Mouse (Mus musculus) T-helper 1 cell (primary cell): ENCODE measurements at regions not wholly inside any gene's neighbourhood (a gene's known extent, or its start where the extent isn't known, plus 50 kb on each side); places are given as distances from the start of the nearest gene placed in this dataset.

Experiments
- in situ Hi-C: fragments of 300-600 bp; cut with MboI, MseI; formaldehyde crosslinking; loops from one replicate; pipeline ENCODE4 v1.15.1; 2025; ENCODE audit warnings: high pct_unique_total_duplicates

GRCm38 (mm10) chr11:114439314-114439713 is 229.0 kb upstream of the Rpl38 start:
- in situ Hi-C loops = no loop called here

GRCm38 (mm10) chr11:114435788-114436187 is 232.5 kb upstream of the Rpl38 start:
- in situ Hi-C loops = no loop called here

GRCm38 (mm10) chr11:114433561-114433960 is 234.8 kb upstream of the Rpl38 start:
- in situ Hi-C loops = no loop called here

- in situ Hi-C loops = no loop called here
Measured at GRCm38 (mm10) chr11:114425447-114425846, 242.9 kb upstream of the Rpl38 start.

- in situ Hi-C loops = no loop called here
Measured at GRCm38 (mm10) chr11:114423322-114423721, 245.0 kb upstream of the Rpl38 start.

GRCm38 (mm10) chr11:114419002-114419401 is 249.3 kb upstream of the Rpl38 start:
- in situ Hi-C loops = no loop called here

- in situ Hi-C loops = no loop called here
Measured at GRCm38 (mm10) chr11:114416168-114416567, 252.2 kb upstream of the Rpl38 start.

- in situ Hi-C loops = loop anchor here (10.0 kb wide), 1 partner anchor 550 kb away; no protein-coding TSS in a partner anchor
Measured at GRCm38 (mm10) chr11:114404401-114404800, 263.9 kb upstream of the Rpl38 start.

GRCm38 (mm10) chr11:114402556-114403320 is 265.6 kb upstream of the Rpl38 start:
- in situ Hi-C loops = loop anchor here (10.0 kb wide), 1 partner anchor 552 kb away; no protein-coding TSS in a partner anchor

GRCm38 (mm10) chr11:114400701-114401100 is 267.6 kb upstream of the Rpl38 start:
- in situ Hi-C loops = loop anchor here (10.0 kb wide), 1 partner anchor 554 kb away; no protein-coding TSS in a partner anchor

- in situ Hi-C loops = no loop called here
Measured at GRCm38 (mm10) chr11:114392161-114392560, 276.2 kb upstream of the Rpl38 start.

- in situ Hi-C loops = no loop called here
Measured at GRCm38 (mm10) chr11:114391553-114391952, 276.8 kb upstream of the Rpl38 start.

- in situ Hi-C loops = no loop called here
Measured at GRCm38 (mm10) chr11:114387091-114387490, 281.2 kb upstream of the Rpl38 start.

- in situ Hi-C loops = no loop called here
Measured at GRCm38 (mm10) chr11:114379411-114379824, 288.9 kb upstream of the Rpl38 start.

GRCm38 (mm10) chr11:114375921-114376320 is 292.4 kb upstream of the Rpl38 start:
- in situ Hi-C loops = no loop called here

GRCm38 (mm10) chr11:114370708-114371107 is 297.6 kb upstream of the Rpl38 start:
- in situ Hi-C loops = no loop called here

GRCm38 (mm10) chr11:114367779-114368178 is 300.5 kb upstream of the Rpl38 start:
- in situ Hi-C loops = no loop called here

- in situ Hi-C loops = no loop called here
Measured at GRCm38 (mm10) chr11:114360946-114361345, 294.1 kb upstream of the Sdk2 start.

GRCm38 (mm10) chr11:114360321-114360720 is 293.5 kb upstream of the Sdk2 start:
- in situ Hi-C loops = no loop called here

- in situ Hi-C loops = no loop called here
Measured at GRCm38 (mm10) chr11:114352146-114352795, 285.4 kb upstream of the Sdk2 start.

GRCm38 (mm10) chr11:114336839-114337484 is 270.1 kb upstream of the Sdk2 start:
- in situ Hi-C loops = no loop called here
